Mouse (Mus musculus): ENCODE results near the gene Abtb2. TPM values are rescaled to one million over a fixed set of nuclear protein-coding genes. Genes with fewer than 3 reads are reported as not detected.

The Abtb2 gene
- polyA plus RNA-seq, 1 experiment from 2014 or later, result 13.2 TPM

DNA sequence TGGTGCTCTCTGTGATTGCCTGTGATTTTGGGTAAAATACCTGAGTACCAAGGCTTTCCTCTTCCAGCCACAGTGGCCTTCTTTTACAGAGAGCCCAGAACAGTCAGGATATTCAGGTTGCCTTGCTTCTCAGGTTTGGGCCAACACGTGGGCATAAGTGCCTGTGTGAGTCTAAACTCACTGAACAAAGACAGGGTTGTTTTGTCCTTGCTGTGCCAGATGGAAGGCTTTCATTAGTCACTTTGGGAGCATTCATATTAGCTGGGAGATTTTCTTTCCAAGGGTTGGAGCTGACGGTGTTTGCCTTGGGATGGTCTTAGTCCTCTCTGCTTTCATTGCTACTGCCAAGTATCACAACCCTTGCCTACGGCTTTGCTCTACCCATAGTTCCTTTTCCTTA, 20.3 kb downstream of the Abtb2 start:
- Histone ChIP-seq H3K9me3 (no peaks in the 10 kb centered on the region), H3K27ac (replicated peaks) (no peak overlapping the region), H3K4me3 (no peak overlapping the region), H3K27me3 (no peaks in the 10 kb centered on the region), H3K4me1 (replicated peaks) (peaks cover 18% of the 10 kb centered on the region), H3K9ac (no peak overlapping the region), H3K4me2 (no peak overlapping the region), H3K36me3 (no peaks in the 10 kb centered on the region)
- ATAC-seq (ENCODE audit: low FRiP score, low read depth), result no peak
- WGBS, result 71% methylated on average over 3 of the region's 3 CpGs

DNA sequence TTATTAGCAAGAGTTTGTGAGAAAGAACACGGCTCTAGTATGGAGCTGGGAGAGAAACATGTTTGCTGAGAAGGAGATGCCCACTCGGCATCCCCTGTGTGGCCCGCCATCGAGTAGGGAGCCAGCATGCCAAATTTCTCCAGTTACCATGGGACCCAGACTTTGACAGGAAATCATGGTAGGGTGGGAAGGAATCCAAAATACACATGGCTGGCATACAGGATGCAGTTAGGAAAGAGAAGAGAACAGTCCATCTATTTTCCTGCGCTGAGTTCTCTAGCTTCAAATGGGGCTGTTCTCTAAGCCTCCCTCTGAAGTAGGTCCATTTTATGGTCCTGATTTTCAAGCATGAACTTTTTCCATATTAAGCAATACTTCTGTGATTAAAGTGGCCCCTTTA, 22.7 kb downstream of the Abtb2 start:
- Histone ChIP-seq H3K27ac (replicated peaks) (no peak overlapping the region), H3K4me2 (no peak overlapping the region), H3K36me3 (no peaks in the 10 kb centered on the region), H3K27me3 (no peaks in the 10 kb centered on the region), H3K9me3 (no peaks in the 10 kb centered on the region), H3K4me3 (no peak overlapping the region), H3K9ac (no peak overlapping the region), H3K4me1 (replicated peaks) (peaks cover 26% of the 10 kb centered on the region)
- WGBS, result 61% methylated on average over 5 of the region's 5 CpGs
- ATAC-seq (ENCODE audit: low FRiP score, low read depth), result no peak

DNA sequence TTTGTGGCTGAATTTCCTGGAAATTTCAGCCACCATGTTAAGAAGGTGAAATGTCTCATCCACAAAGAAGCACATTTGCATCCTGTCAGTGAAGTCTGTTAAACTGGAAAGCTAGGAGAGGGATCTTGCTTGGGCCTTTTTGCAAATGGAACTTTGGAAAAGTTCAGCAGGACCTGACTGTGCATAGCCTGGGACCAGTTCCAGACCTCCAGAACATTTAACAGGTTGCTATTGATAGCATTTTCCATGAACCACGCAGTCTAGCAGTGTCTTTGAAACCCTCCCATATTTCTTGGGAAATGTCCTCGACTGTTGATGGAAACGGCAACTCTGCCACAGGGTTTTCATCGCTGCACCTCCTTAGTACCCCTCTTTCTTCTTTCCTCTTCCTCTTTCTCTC, 23.3 kb downstream of the Abtb2 start:
- Histone ChIP-seq H3K9ac (no peak overlapping the region), H3K27ac (replicated peaks) (no peak overlapping the region), H3K36me3 (no peaks in the 10 kb centered on the region), H3K4me3 (no peak overlapping the region), H3K4me2 (no peak overlapping the region), H3K4me1 (replicated peaks) (peaks cover 26% of the 10 kb centered on the region), H3K9me3 (no peaks in the 10 kb centered on the region), H3K27me3 (no peaks in the 10 kb centered on the region)
- ATAC-seq (ENCODE audit: low FRiP score, low read depth), result no peak
- WGBS, result 89% methylated on average over 4 of the region's 4 CpGs

DNA sequence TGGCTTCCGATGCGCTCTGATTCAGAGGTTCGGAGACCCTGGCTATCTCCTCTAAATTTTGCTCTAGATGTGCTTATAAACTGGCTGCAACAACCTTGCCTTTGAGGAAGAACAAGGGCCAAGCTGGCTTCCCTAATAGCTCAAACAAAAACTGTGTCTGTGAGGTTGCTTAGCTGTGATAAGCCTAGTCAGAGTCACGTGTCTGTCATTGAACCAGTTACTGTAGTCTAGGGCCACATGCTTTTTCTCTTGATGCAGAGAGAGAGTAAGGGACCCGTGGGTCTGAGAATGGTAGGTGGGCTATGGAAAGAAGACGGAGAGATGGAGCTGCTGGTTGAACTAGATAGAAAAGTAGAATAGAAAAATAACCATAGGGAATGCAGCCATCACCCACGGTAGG, 24.5 kb downstream of the Abtb2 start:
- Histone ChIP-seq H3K9me3 (no peaks in the 10 kb centered on the region), H3K36me3 (no peaks in the 10 kb centered on the region), H3K4me3 (no peak overlapping the region), H3K27ac (replicated peaks) (no peak overlapping the region), H3K4me2 (no peak overlapping the region), H3K9ac (no peak overlapping the region), H3K4me1 (replicated peaks) (peaks cover 31% of the 10 kb centered on the region), H3K27me3 (no peaks in the 10 kb centered on the region)
- ATAC-seq (ENCODE audit: low FRiP score, low read depth), result no peak
- WGBS, result 91% methylated on average over 7 of the region's 7 CpGs

DNA sequence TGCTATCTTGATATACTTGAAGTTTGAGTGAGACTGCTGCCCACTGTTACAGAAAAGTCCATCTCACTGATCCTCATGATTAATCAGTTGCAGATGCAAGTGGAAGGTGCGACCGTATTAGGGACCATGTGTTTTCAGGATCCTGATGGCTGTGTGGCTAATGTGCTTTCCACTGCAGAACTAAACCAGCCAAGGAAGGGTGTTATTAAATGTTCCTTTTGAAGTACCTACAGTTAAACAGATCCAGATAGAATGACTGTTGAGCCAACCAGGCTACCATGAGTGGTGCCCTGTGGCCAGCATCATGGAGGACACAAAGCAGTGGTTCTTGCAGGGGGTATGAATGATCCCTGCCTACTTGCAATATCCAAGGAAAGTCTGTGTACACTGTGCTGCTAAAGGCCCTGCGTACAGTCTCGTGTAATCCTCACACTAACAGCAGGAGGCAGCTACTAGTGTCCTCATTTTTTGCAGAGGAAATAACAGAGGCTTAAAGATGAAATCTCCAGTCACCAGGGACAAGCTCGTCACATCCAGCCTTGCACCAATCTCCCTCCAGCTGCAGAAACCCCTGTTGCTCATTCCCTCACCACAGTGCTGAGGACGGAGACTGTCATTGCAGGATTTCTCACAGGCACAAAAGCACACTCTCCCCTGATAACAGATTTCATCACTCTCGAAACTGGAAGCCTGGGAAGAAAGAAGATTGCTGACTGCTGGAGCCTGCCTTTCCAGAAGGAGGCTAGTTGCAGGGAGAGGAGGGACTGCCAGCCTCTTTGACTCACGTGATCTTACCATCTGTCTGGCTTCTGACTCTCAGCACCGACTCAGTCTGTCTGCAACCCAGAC, 25.9 kb downstream of the Abtb2 start:
- WGBS, result 41% methylated on average over 9 of the region's 9 CpGs
- H3K4me1 ChIP-seq (replicated peaks), result peaks cover 31% of the 10 kb centered on the region
- peak; percentile 78 for ATAC-seq (ENCODE audit: low FRiP score, low read depth)
- H3K27me3 ChIP-seq, result no peaks in the 10 kb centered on the region
- H3K36me3 ChIP-seq, result no peaks in the 10 kb centered on the region
- peak overlapping the region; percentile 22 for H3K4me2 ChIP-seq
- H3K4me3 ChIP-seq, result no peak overlapping the region
- H3K27ac ChIP-seq (replicated peaks), result peak overlapping the region; percentile 77
- H3K9me3 ChIP-seq, result no peaks in the 10 kb centered on the region
- no peak overlapping the region for H3K9ac ChIP-seq

DNA sequence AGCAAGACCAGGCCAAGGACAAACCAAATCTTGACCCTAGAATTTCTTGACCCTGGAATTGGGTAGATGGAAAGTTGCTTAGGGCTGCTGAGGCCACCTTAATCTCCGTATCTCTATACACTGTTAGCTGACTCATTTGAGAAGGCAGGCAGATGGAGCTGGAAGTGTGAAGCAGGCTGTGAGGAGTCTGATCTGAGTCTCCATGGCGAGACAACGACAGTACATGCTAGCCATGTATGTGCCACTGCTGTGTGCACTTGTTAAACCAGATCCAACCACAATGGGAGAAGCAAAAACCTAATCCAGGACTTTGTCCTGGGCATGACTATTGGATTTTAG, 26.4 kb downstream of the Abtb2 start:
- Histone ChIP-seq H3K36me3 (no peaks in the 10 kb centered on the region), H3K4me2 (peak overlapping the region; percentile 22), H3K4me3 (no peak overlapping the region), H3K27me3 (no peaks in the 10 kb centered on the region), H3K9me3 (no peaks in the 10 kb centered on the region), H3K4me1 (replicated peaks) (peaks cover 31% of the 10 kb centered on the region), H3K9ac (no peak overlapping the region), H3K27ac (replicated peaks) (peak overlapping the region; percentile 77)
- 59% methylated on average over 3 of the region's 3 CpGs for WGBS
- ATAC-seq (ENCODE audit: low FRiP score, low read depth), result peak; percentile 46; the same call in 1 of the 2 replicates

DNA sequence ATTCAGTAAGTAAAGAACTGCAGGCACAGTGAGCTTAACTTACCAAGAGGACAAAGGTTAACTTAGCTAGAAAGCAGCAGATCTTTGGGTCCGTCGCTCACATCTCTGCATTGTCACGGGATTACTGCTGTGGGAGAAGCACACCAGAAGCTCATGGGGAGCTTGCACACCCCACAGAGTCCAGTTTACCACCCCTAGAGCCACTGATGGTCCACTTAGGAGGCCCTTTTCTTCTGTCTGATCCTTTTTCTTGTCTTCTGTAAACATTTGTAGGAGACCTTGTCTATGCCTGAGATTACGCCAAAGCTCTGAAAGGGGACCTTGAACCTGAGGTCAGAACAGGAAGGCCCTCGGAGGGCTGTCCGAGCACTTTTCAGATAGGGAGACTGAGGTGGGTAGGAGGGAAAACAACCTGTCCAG, 28.5 kb downstream of the Abtb2 start:
- Histone ChIP-seq H3K27ac (replicated peaks) (no peak overlapping the region), H3K9ac (no peak overlapping the region), H3K4me1 (replicated peaks) (peaks cover 20% of the 10 kb centered on the region), H3K4me2 (no peak overlapping the region), H3K9me3 (no peaks in the 10 kb centered on the region), H3K27me3 (no peaks in the 10 kb centered on the region), H3K4me3 (no peak overlapping the region), H3K36me3 (no peaks in the 10 kb centered on the region)
- no peak for ATAC-seq (ENCODE audit: low FRiP score, low read depth)
- WGBS, result 88% methylated on average over 6 of the region's 6 CpGs

DNA sequence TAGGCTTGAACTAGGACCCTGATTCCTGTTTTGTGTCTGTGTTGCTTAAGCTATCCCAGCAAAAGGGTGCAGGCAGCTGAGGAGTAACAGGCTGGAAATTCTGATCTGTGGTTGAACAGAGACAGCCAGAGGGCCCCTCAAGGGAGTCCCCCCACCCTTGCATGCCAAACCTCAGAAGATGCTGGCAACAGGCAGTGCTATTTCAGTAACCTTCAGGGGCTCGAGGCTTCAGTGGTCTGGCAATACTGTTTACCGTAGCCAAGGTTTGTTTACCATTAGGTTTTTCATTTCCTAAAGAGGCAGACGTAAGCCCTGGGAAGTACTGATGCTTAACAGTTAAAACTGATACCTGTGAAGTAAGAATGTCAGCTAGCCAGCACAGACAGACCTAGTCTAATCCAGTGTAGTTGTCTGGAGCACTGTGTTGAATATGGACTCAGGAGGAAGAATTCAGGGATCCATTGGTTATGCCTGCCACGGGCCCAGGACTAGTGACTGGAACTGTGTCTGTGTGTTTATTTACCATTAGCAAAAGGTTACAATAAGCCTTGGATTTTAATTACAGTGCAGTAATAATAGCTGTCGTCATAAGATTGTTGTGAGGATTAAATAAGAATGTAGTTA, 29.0 kb downstream of the Abtb2 start:
- no peaks in the 10 kb centered on the region for H3K9me3 ChIP-seq
- H3K9ac ChIP-seq, result no peak overlapping the region
- no peak for ATAC-seq (ENCODE audit: low FRiP score, low read depth)
- H3K4me2 ChIP-seq, result no peak overlapping the region
- no peaks in the 10 kb centered on the region for H3K36me3 ChIP-seq
- peaks cover 25% of the 10 kb centered on the region for H3K4me1 ChIP-seq (replicated peaks)
- H3K27me3 ChIP-seq, result no peaks in the 10 kb centered on the region
- WGBS, result 68% methylated on average over 5 of the region's 5 CpGs
- no peak overlapping the region for H3K4me3 ChIP-seq
- no peak overlapping the region for H3K27ac ChIP-seq (replicated peaks)

DNA sequence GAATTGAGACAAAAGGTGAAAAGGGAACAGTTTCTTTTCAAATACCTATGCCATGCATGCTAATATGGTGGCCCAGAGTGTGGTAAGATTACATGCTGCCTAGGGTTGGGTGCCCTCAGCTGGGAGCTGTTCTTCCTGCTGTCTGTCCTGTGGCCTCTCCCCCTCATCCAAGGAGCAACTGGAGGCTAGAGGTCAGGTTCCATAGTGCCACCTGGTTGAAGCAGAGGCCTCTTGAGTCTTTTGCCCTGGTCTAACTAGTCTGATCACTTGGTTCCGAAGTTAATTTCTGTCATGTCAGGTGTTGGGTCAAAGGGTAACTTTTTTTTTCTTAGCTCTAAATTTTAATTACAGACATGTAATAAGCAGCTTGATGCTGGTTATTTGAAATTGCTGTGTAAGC, 33.2 kb downstream of the Abtb2 start:
- H3K9me3 ChIP-seq, result no peaks in the 10 kb centered on the region
- no peaks in the 10 kb centered on the region for H3K36me3 ChIP-seq
- H3K27me3 ChIP-seq, result no peaks in the 10 kb centered on the region
- 66% methylated on average over 1 of the region's 1 CpGs for WGBS
- no peak overlapping the region for H3K4me3 ChIP-seq
- no peak for ATAC-seq (ENCODE audit: low FRiP score, low read depth)
- H3K9ac ChIP-seq, result no peak overlapping the region
- H3K4me2 ChIP-seq, result no peak overlapping the region
- H3K4me1 ChIP-seq (replicated peaks), result peaks cover 20% of the 10 kb centered on the region
- H3K27ac ChIP-seq (replicated peaks), result no peak overlapping the region

DNA sequence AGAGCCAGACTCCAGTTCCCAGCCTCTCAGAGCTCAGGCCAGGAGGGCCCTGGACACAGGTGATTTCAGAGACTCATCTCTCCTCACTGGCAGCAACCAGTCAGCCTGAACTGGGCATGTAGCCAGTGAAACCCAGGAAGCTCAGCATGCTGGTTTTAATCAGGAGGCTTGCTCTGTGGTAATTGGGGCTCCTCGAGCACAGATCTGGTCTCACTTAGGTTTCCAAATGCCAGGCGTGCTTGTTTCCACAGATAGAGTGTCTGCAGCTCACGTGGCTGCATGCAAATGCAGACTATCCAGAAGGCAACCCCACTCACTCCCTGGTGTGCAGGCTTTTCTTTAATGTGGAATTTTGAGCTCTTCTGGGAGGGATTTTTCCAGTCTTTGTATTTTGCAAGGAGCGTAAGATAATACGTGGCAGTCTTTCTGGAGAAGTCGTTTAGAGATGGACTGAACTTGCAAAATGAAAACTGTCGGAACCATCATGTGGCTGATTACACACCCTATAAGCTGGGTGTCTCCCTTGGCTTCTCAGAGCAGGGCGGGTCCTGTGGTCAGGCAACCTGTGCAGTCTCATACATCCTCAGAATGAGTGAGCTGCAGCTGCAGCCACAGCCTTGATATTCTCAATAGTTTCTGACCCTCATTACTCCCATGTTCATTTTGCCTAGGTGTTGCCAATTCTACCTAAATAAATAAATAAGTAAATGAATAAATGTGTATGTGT, 34.2 kb downstream of the Abtb2 start:
- ATAC-seq (ENCODE audit: low FRiP score, low read depth), result peak; percentile 48; the same call in 1 of the 2 replicates
- no peaks in the 10 kb centered on the region for H3K9me3 ChIP-seq
- no peak overlapping the region for H3K4me3 ChIP-seq
- no peak overlapping the region for H3K9ac ChIP-seq
- no peaks in the 10 kb centered on the region for H3K36me3 ChIP-seq
- WGBS, result 37% methylated on average over 8 of the region's 8 CpGs
- peak overlapping the region; percentile 38 for H3K27ac ChIP-seq (replicated peaks)
- H3K4me1 ChIP-seq (replicated peaks), result peaks cover 15% of the 10 kb centered on the region
- no peak overlapping the region for H3K4me2 ChIP-seq
- no peaks in the 10 kb centered on the region for H3K27me3 ChIP-seq

DNA sequence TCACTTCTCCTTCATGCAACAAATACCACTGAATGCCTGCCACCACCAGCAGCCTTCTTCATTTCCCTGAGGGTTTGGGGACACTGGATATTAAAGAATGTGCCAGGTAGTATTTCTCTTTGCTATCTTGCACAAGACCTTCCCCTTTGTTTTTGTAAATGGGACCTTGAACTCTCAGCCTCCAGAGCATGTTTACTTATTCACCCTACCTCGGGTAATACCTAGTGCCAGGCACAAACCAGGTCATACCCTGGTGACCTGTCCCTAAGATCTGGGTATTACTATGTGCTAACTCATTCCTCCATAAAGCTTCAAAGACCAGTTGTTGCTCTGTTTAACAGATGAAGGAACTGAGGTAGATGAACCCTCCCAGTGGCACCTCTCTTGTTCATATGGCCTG, 35.0 kb downstream of the Abtb2 start:
- no peaks in the 10 kb centered on the region for H3K27me3 ChIP-seq
- WGBS, result 91% methylated on average over 1 of the region's 1 CpGs
- H3K36me3 ChIP-seq, result no peaks in the 10 kb centered on the region
- no peak overlapping the region for H3K9ac ChIP-seq
- peaks cover 15% of the 10 kb centered on the region for H3K4me1 ChIP-seq (replicated peaks)
- no peak overlapping the region for H3K4me3 ChIP-seq
- no peak overlapping the region for H3K27ac ChIP-seq (replicated peaks)
- H3K9me3 ChIP-seq, result no peaks in the 10 kb centered on the region
- H3K4me2 ChIP-seq, result no peak overlapping the region
- no peak for ATAC-seq (ENCODE audit: low FRiP score, low read depth)

DNA sequence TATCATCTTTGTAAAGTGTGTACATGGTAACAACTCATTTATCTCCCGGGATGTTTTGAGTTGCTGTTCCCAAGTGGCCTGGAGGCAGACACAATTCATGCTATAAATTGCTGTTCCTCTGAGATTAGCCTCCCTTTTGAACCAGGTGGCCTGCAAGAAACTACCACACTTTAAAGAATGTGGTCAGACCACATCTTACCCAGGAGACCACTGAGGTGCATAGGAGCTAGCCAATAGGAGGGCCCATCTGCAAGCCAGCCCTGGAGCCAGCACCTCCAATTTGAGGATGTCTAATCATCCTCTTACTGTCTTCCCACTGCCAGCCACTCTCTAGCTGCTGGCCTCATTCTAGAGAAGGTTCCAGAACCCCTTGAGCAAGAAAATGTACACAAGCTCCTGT, 35.4 kb downstream of the Abtb2 start:
- H3K36me3 ChIP-seq, result no peaks in the 10 kb centered on the region
- H3K9ac ChIP-seq, result no peak overlapping the region
- WGBS, result 77% methylated on average over 1 of the region's 1 CpGs
- H3K27me3 ChIP-seq, result no peaks in the 10 kb centered on the region
- H3K4me3 ChIP-seq, result no peak overlapping the region
- peaks cover 15% of the 10 kb centered on the region for H3K4me1 ChIP-seq (replicated peaks)
- H3K27ac ChIP-seq (replicated peaks), result no peak overlapping the region
- H3K9me3 ChIP-seq, result no peaks in the 10 kb centered on the region
- H3K4me2 ChIP-seq, result no peak overlapping the region
- ATAC-seq (ENCODE audit: low FRiP score, low read depth), result no peak

Data from hindbrain, embryonic 15.5 days (tissue).